Mouse (Mus musculus) spleen, postnatal 10 days (tissue): ENCODE measurements at regions not wholly inside any gene's neighbourhood (a gene's known extent, or its start where the extent isn't known, plus 50 kb on each side); places are given as distances from the start of the nearest gene placed in this dataset.

Experiments
- DNase-seq, 2 experiments: peaks; one replicate each; pipeline ENCODE4 v3.0.0; 2021 to 2022; ENCODE audit warnings: low spot score in 2 of 2

DNA sequence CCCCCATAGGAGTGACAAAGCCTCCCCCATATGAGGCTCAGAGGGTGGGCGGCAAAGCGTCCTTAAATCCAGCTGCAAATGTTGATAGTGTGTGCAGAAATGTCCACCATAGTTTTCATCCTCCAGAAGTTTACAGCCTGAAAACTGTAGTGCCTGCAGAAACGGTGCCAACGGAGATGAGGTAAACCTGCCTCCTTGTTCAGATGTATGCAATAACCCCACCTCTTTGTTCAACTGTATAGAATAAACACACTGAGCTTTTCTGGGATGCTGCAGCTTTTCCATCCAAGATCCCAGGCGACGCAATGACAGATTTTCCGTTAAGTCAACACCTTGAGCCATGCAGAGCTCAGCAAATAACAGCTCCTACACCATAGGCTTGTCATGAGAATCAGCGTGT is 57.3 kb upstream of the Cd180 start:
- DNase-seq: no peak

DNA sequence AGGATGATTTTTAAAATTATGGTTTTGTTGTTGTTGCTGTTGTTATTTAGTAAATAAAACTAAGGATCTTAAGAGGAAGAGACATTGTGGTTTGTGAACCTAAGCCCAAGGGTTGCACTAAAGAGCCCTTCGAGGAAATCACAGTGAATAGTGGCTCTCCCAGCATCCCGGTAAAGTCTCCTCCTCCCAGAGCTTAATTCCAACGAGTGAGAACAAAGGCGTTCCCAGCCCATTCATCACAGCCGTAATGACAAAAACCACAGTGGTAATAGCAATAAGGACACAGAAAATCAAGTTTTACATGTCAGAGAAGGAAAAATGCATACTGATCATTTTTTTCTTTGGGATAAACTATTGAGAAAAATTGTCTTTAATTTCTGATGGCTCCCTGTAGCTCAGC is 56.3 kb upstream of the Cd180 start:
- DNase-seq: no peak

DNA sequence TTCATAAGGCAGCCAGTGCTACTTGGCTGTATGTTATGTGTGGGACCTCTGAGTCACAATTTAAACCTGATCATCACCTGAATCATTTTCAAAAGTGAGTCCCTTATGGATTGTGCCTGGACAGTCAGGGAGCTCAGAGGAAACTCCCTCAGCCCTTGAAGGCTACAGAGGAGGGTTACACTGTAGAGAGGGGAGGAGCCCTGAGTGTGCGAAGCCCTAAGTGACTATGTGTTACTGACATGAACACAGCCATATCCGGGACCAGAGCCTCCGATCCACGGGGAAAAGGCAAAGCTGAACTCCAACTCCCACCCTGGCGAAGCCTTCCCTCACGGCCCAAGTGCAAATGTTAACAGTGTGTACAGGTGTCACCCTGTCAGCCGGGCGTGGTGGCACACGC is 53.7 kb upstream of the Cd180 start:
- DNase-seq: no peak

DNA sequence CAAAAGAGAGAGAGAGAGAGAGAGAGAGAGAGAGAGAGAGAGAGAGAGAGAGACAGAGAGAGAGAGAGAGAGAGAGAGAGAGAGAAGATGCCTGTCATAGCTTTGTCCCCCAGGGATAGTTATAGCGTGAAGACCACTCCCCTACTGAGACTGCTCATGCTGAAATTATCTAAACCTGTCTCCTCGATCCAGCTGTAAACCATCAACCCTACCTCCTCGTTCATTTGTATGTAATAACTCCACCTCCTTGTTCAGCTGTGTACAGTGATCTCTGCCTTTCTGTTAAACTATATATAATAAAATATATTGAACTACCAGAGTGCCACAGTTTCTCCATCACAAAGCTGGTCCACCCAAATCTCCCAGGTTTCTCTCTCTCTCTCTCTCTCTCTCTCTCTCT is 53.2 kb upstream of the Cd180 start:
- no peak for DNase-seq
